Mouse (Mus musculus) G1E (cell line): ENCODE measurements around the gene Gys2.

Experiments used
- CTCF ChIP-seq: IDR thresholded peaks from 2 replicates; pipeline ENCODE4 v1.5.1; 2012; ENCODE audit warnings: low read depth, low read length, inconsistent platforms, mixed read lengths
- GATA1 ChIP-seq: IDR thresholded peaks from 2 replicates; pipeline ENCODE4 v1.6.1; 2012; ENCODE audit warnings: borderline replicate concordance, low read length, inconsistent platforms, mixed read lengths

GRCm38 (mm10) chr6:142521591-142522110, 48.7 kb upstream of the Gys2 start:
- TF ChIP-seq CTCF (no peak), GATA1 (no peak)
